Mouse (Mus musculus) hindbrain, embryonic 11.5 days (tissue): ENCODE data around the gene Ccdc162. TPM values are rescaled to one million over a fixed set of nuclear protein-coding genes. Genes with fewer than 3 reads are reported as not detected.

Experiments used
- ATAC-seq: fragments of 200-750 bp; cut with Nextera tagmentation; 2 replicates; pipeline ENCODE4 v1.8.0; 2017; ENCODE audit warnings: mild to moderate bottlenecking, moderate TSS enrichment, moderate library complexity; ENCODE audit not compliant: low FRiP score
- DNase-seq: peaks from one replicate; pipeline ENCODE4 v3.0.0-alpha.2; 2015; ENCODE audit warnings: low spot score
- H3K27ac ChIP-seq: fragments of 300-500 bp; sonication (generic); 2 replicates; pipeline ENCODE4 v1.5.1; 2014; ENCODE audit warnings: mild to moderate bottlenecking, low read depth, low read length
- H3K27me3 ChIP-seq: fragments of 300-500 bp; sonication (generic); 2 replicates; pipeline ENCODE4 v1.6.1; 2014; ENCODE audit warnings: mild to moderate bottlenecking, low read length, moderate library complexity, mixed read lengths; ENCODE audit not compliant: control insufficient read depth, insufficient read depth
- H3K36me3 ChIP-seq: fragments of 300-500 bp; sonication (generic); 2 replicates; pipeline ENCODE4 v1.6.1; 2014; ENCODE audit warnings: mild to moderate bottlenecking, low read length, moderate library complexity, mixed read lengths; ENCODE audit not compliant: control insufficient read depth, insufficient read depth
- H3K4me1 ChIP-seq: fragments of 300-500 bp; sonication (generic); replicated peaks from 2 replicates; pipeline ENCODE4 v1.6.1; 2014; ENCODE audit warnings: low read length, mixed read lengths; ENCODE audit not compliant: control insufficient read depth, insufficient read depth
- H3K4me2 ChIP-seq: fragments of 300-500 bp; sonication (generic); replicated peaks from 2 replicates; pipeline ENCODE4 v1.6.1; 2014; ENCODE audit warnings: mild to moderate bottlenecking, low read depth, low read length
- H3K4me3 ChIP-seq: fragments of 300-500 bp; sonication (generic); 2 replicates; pipeline ENCODE4 v1.5.1; 2014; ENCODE audit warnings: low read depth, low read length
- H3K9ac ChIP-seq: fragments of 300-500 bp; sonication (generic); 2 replicates; pipeline ENCODE4 v1.6.1; 2014; ENCODE audit warnings: low read depth, low read length
- H3K9me3 ChIP-seq: fragments of 300-500 bp; sonication (generic); 2 replicates; pipeline ENCODE4 v1.6.1; 2016; ENCODE audit warnings: low read length; ENCODE audit not compliant: control insufficient read depth
- WGBS: fragments of 180-500 bp; shearing (Covaris S2); extraction: QIAGEN DNeasy Blood & Tissue Kit; methylation state at CpG from one replicate; pipeline ENCODE4 v1.1.7; 2014; 5-methylcytosine and 5-hydroxymethylcytosine counted together
- polyA plus RNA-seq: library from polyadenylated mRNA; unstranded; fragments of >200 nt; fragmentation: Nextera tagmentation; extraction: Ambion mirVana; gene quantifications from 2 replicates; pipeline ENCODE4 v1.2.1, GENCODE M21; 2014

Ccdc162 gene
- polyA plus RNA-seq, 1 experiment from 2014 or later: 0.74 TPM

- H3K27me3 ChIP-seq: no peaks in the 10 kb centered on the region
- no peak overlapping the region for H3K4me2 ChIP-seq
- H3K27ac ChIP-seq: no peak overlapping the region
- WGBS: 94% methylated on average over 5 of the region's 5 CpGs
- no peak overlapping the region for H3K4me3 ChIP-seq
- no peak for ATAC-seq
- H3K9me3 ChIP-seq: no peaks in the 10 kb centered on the region
- no peaks in the 10 kb centered on the region for H3K4me1 ChIP-seq
- no peak overlapping the region for H3K9ac ChIP-seq
- H3K36me3 ChIP-seq: no peaks in the 10 kb centered on the region
- DNase-seq: no peak
Measured at GRCm38 (mm10) chr10:41746554-41746953, 30.1 kb upstream of the Ccdc162 start.

- Histone ChIP-seq H3K4me3 (no peak overlapping the region), H3K9ac (no peak overlapping the region), H3K4me1 (no peaks in the 10 kb centered on the region), H3K27me3 (no peaks in the 10 kb centered on the region), H3K36me3 (no peaks in the 10 kb centered on the region), H3K9me3 (no peaks in the 10 kb centered on the region), H3K4me2 (no peak overlapping the region), H3K27ac (no peak overlapping the region)
- ATAC-seq (no peak), DNase-seq (no peak)
- 79% methylated on average over 4 of the region's 4 CpGs for WGBS
Measured at GRCm38 (mm10) chr10:41744006-41744405, 27.6 kb upstream of the Ccdc162 start.

- Histone ChIP-seq H3K9me3 (no peaks in the 10 kb centered on the region), H3K4me3 (no peak overlapping the region), H3K4me2 (no peak overlapping the region), H3K36me3 (0 out of 2 replicates have a peak, but pooled peaks cover 2% of the 10 kb centered on the region), H3K27me3 (no peaks in the 10 kb centered on the region), H3K9ac (no peak overlapping the region), H3K27ac (no peak overlapping the region), H3K4me1 (no peaks in the 10 kb centered on the region)
- DNase-seq (no peak), ATAC-seq (no peak)
- 97% methylated on average over 2 of the region's 2 CpGs for WGBS
Measured at GRCm38 (mm10) chr10:41740221-41740620, 23.8 kb upstream of the Ccdc162 start.

- 96% methylated on average over 16 of the region's 16 CpGs for WGBS
- Histone ChIP-seq H3K9me3 (no peaks in the 10 kb centered on the region), H3K36me3 (0 out of 2 replicates have a peak, but pooled peaks cover 2% of the 10 kb centered on the region), H3K27me3 (no peaks in the 10 kb centered on the region), H3K9ac (no peak overlapping the region), H3K4me1 (no peaks in the 10 kb centered on the region), H3K4me3 (no peak overlapping the region), H3K4me2 (no peak overlapping the region), H3K27ac (no peak overlapping the region)
- ATAC-seq: no peak
- DNase-seq: no peak
Measured at GRCm38 (mm10) chr10:41737245-41737644, 20.8 kb upstream of the Ccdc162 start.

- Histone ChIP-seq H3K4me2 (no peak overlapping the region), H3K27ac (no peak overlapping the region), H3K4me3 (no peak overlapping the region), H3K9ac (no peak overlapping the region), H3K4me1 (no peaks in the 10 kb centered on the region), H3K27me3 (no peaks in the 10 kb centered on the region), H3K9me3 (no peaks in the 10 kb centered on the region), H3K36me3 (0 out of 2 replicates have a peak, but pooled peaks cover 2% of the 10 kb centered on the region)
- whole genome bisulfite sequencing: 88% methylated on average over 6 of the region's 6 CpGs
- no peak for DNase-seq
- ATAC-seq: no peak
Measured at GRCm38 (mm10) chr10:41735398-41735797, 19.0 kb upstream of the Ccdc162 start.

GRCm38 (mm10) chr10:41733214-41733613 is 16.8 kb upstream of the Ccdc162 start:
- WGBS: 99% methylated on average over 3 of the region's 3 CpGs
- Histone ChIP-seq H3K27me3 (no peaks in the 10 kb centered on the region), H3K4me2 (no peak overlapping the region), H3K9me3 (no peaks in the 10 kb centered on the region), H3K9ac (no peak overlapping the region), H3K27ac (no peak overlapping the region), H3K36me3 (0 out of 2 replicates have a peak, but pooled peaks cover 2% of the 10 kb centered on the region), H3K4me1 (no peaks in the 10 kb centered on the region), H3K4me3 (no peak overlapping the region)
- DNase-seq: no peak
- no peak for ATAC-seq

GRCm38 (mm10) chr10:41731932-41732331 is 15.5 kb upstream of the Ccdc162 start:
- H3K4me1 ChIP-seq: no peaks in the 10 kb centered on the region
- H3K9me3 ChIP-seq: no peaks in the 10 kb centered on the region
- H3K9ac ChIP-seq: no peak overlapping the region
- H3K4me3 ChIP-seq: no peak overlapping the region
- 95% methylated on average over 4 of the region's 4 CpGs for WGBS
- ATAC-seq (no peak), DNase-seq (no peak)
- H3K27me3 ChIP-seq: no peaks in the 10 kb centered on the region
- H3K27ac ChIP-seq: no peak overlapping the region
- H3K36me3 ChIP-seq: 0 out of 2 replicates have a peak, but pooled peaks cover 5% of the 10 kb centered on the region
- H3K4me2 ChIP-seq: no peak overlapping the region

GRCm38 (mm10) chr10:41730746-41731145 is 14.3 kb upstream of the Ccdc162 start:
- ATAC-seq: no peak
- H3K27ac ChIP-seq: no peak overlapping the region
- no peaks in the 10 kb centered on the region for H3K4me1 ChIP-seq
- H3K4me2 ChIP-seq: no peak overlapping the region
- 0 out of 2 replicates have a peak, but pooled peaks cover 5% of the 10 kb centered on the region for H3K36me3 ChIP-seq
- H3K9ac ChIP-seq: no peak overlapping the region
- 97% methylated on average over 10 of the region's 10 CpGs for WGBS
- H3K4me3 ChIP-seq: no peak overlapping the region
- no peaks in the 10 kb centered on the region for H3K9me3 ChIP-seq
- DNase-seq: no peak
- H3K27me3 ChIP-seq: no peaks in the 10 kb centered on the region

- no peaks in the 10 kb centered on the region for H3K27me3 ChIP-seq
- ATAC-seq: no peak
- no peak overlapping the region for H3K9ac ChIP-seq
- 0 out of 2 replicates have a peak, but pooled peaks cover 5% of the 10 kb centered on the region for H3K36me3 ChIP-seq
- H3K4me2 ChIP-seq: no peak overlapping the region
- H3K9me3 ChIP-seq: no peaks in the 10 kb centered on the region
- DNase-seq: no peak
- no peaks in the 10 kb centered on the region for H3K4me1 ChIP-seq
- 89% methylated on average over 9 of the region's 9 CpGs for WGBS
- no peak overlapping the region for H3K27ac ChIP-seq
- no peak overlapping the region for H3K4me3 ChIP-seq
Measured at GRCm38 (mm10) chr10:41726215-41726614, 9.8 kb upstream of the Ccdc162 start.
